Mouse (Mus musculus) spleen, adult 2 months (tissue): Measurements from ENCODE around the gene B3gat1.

Experiments
- CTCF ChIP-seq: fragments of 200-500 bp; IDR thresholded peaks from 2 replicates; pipeline ENCODE4 v1.5.1; 2011; ENCODE audit warnings: mild to moderate bottlenecking, inconsistent platforms; ENCODE audit not compliant: insufficient read depth, insufficient read length, insufficient replicate concordance; ENCODE audit errors: extremely low read depth
- POLR2A ChIP-seq: fragments of 200-500 bp; IDR thresholded peaks from 2 replicates; pipeline ENCODE4 v1.6.1; 2011; ENCODE audit warnings: low read depth, low read length, inconsistent platforms

DNA sequence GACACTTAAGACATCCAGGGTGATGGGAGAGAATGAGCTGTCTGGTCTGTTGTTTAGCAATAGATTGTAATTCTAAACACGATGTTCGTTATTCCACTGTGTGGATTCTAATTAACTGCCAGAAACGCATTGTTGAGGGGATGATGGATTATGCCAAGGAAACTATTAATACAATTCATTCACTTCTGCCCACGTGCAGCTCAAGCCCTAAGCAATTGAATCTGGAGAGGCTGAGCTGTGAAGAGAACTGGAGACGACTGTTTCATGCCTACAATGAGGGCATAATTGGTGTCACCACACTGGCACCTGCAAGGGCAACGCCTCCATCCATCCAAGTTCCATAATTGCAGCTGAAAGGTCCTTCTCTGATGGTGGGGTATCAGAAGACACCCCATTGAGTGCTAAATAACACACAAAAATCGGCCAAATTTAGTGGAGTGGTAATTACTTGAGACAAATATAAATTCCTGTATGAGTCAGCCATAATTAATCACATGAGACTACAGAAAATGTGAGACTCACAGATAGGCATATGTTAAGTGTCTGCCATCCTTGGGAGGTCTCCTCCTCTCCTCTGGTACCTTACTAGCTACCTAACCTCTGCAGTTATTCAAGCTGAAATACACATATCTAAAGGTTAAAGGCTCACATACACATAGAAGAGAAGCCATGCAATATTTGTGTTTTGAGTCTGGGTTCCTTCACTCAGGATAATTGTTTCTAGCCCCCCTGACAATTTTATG is 43.4 kb upstream of the B3gat1 start:
- TF ChIP-seq CTCF (no peak), POLR2A (no peak)
